Mouse (Mus musculus): ENCODE measurements around the gene Tmem37. TPM values are rescaled to one million over a fixed set of nuclear protein-coding genes. Genes with fewer than 3 reads are reported as not detected.

Gene Tmem37
- polyA plus RNA-seq, 1 experiment from 2014 or later = 83.5 TPM

- no peaks in the 10 kb centered on the region for H3K27me3 ChIP-seq (ENCODE audit: insufficient read depth, low read length)
- no peak overlapping the region for H3K4me2 ChIP-seq (replicated peaks; ENCODE audit: low read depth, low read length)
- H3K9me3 ChIP-seq (ENCODE audit: low read length) = no peaks in the 10 kb centered on the region
- 69% methylated on average over 16 of the region's 16 CpGs for WGBS
- ATAC-seq (ENCODE audit: low FRiP score, low TSS enrichment) = 0 out of 2 replicates have a peak, but pooled peaks have one; percentile 39
- H3K4me3 ChIP-seq (ENCODE audit: low read length) = no peak overlapping the region
- H3K4me1 ChIP-seq (ENCODE audit: insufficient read depth, low read length) = peaks cover 2% of the 10 kb centered on the region; the same call in 1 of the 2 replicates
- no peaks in the 10 kb centered on the region for H3K36me3 ChIP-seq (ENCODE audit: insufficient read depth, low read length)
- H3K9ac ChIP-seq (replicated peaks; ENCODE audit: low read length) = no peak overlapping the region
- H3K27ac ChIP-seq (ENCODE audit: low read length) = no peak overlapping the region
Observed at GRCm38 (mm10) chr1:120044584-120044983, 29.3 kb downstream of the Tmem37 start.

DNA sequence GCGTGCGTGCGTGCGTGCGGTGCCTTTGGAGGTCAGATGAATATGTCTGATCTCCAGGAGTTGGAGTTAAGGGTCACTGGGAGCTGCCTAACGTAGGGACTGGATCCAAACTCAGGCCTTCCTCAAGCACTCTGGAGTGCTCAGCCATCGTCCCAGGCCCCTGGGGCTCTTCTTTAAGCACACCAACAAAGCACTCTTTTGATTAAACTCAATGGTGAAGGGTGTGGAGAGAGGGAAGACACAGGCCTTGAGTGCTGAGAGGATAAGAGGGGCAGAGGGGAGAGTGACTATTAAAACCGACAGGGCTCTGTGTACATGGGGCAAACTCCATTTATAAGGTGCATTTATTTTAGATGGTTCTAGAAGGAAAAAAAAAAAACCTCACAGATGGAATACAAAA lies 31.5 kb downstream of the Tmem37 start:
- Histone ChIP-seq H3K27me3 (ENCODE audit: insufficient read depth, low read length) (no peaks in the 10 kb centered on the region), H3K4me3 (ENCODE audit: low read length) (no peak overlapping the region), H3K9ac (replicated peaks; ENCODE audit: low read length) (no peak overlapping the region), H3K9me3 (ENCODE audit: low read length) (no peaks in the 10 kb centered on the region), H3K27ac (ENCODE audit: low read length) (no peak overlapping the region), H3K36me3 (ENCODE audit: insufficient read depth, low read length) (no peaks in the 10 kb centered on the region), H3K4me1 (ENCODE audit: insufficient read depth, low read length) (peaks cover 2% of the 10 kb centered on the region; the same call in 1 of the 2 replicates), H3K4me2 (replicated peaks; ENCODE audit: low read depth, low read length) (no peak overlapping the region)
- ATAC-seq (ENCODE audit: low FRiP score, low TSS enrichment) = no peak
- WGBS = 74% methylated on average over 8 of the region's 8 CpGs

DNA sequence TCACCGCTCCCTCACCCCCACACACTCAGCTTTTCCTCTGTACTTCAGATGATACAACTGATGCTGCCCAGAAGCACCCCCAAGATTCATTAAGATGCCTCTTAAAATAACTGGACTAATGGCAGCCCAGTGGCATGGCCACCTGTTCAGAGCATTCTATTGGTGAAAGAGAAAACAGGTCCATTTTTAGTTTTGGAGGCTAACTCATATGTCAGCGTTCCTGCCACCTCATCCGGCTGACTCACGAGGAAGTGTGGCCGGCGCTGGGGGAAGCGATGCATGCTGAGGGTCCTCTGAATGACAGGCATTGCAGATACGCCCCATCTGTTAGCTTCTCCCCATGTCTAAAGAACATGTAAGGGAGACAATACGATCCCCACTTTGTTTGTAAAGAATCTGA lies 35.3 kb downstream of the Tmem37 start:
- Histone ChIP-seq H3K9me3 (ENCODE audit: low read length) (no peaks in the 10 kb centered on the region), H3K27ac (ENCODE audit: low read length) (no peak overlapping the region), H3K27me3 (ENCODE audit: insufficient read depth, low read length) (no peaks in the 10 kb centered on the region), H3K4me2 (replicated peaks; ENCODE audit: low read depth, low read length) (no peak overlapping the region), H3K4me1 (ENCODE audit: insufficient read depth, low read length) (no peaks in the 10 kb centered on the region), H3K36me3 (ENCODE audit: insufficient read depth, low read length) (no peaks in the 10 kb centered on the region), H3K9ac (replicated peaks; ENCODE audit: low read length) (no peak overlapping the region), H3K4me3 (ENCODE audit: low read length) (no peak overlapping the region)
- no peak for ATAC-seq (ENCODE audit: low FRiP score, low TSS enrichment)
- 59% methylated on average over 9 of the region's 9 CpGs for WGBS

GRCm38 (mm10) chr1:120037021-120037683 lies 36.7 kb downstream of the Tmem37 start:
- no peaks in the 10 kb centered on the region for H3K9me3 ChIP-seq (ENCODE audit: low read length)
- H3K27ac ChIP-seq (ENCODE audit: low read length) = no peak overlapping the region
- H3K4me3 ChIP-seq (ENCODE audit: low read length) = no peak overlapping the region
- peaks cover 5% of the 10 kb centered on the region; the same call in 1 of the 2 replicates for H3K4me1 ChIP-seq (ENCODE audit: insufficient read depth, low read length)
- WGBS = 55% methylated on average over 9 of the region's 9 CpGs
- no peak overlapping the region for H3K4me2 ChIP-seq (replicated peaks; ENCODE audit: low read depth, low read length)
- H3K36me3 ChIP-seq (ENCODE audit: insufficient read depth, low read length) = no peaks in the 10 kb centered on the region
- no peak overlapping the region for H3K9ac ChIP-seq (replicated peaks; ENCODE audit: low read length)
- no peak for ATAC-seq (ENCODE audit: low FRiP score, low TSS enrichment)
- no peaks in the 10 kb centered on the region for H3K27me3 ChIP-seq (ENCODE audit: insufficient read depth, low read length)

GRCm38 (mm10) chr1:120035456-120036034 lies 38.3 kb downstream of the Tmem37 start:
- Histone ChIP-seq H3K4me1 (ENCODE audit: insufficient read depth, low read length) (peaks cover 5% of the 10 kb centered on the region; the same call in 1 of the 2 replicates), H3K4me2 (replicated peaks; ENCODE audit: low read depth, low read length) (no peak overlapping the region), H3K36me3 (ENCODE audit: insufficient read depth, low read length) (no peaks in the 10 kb centered on the region), H3K9ac (replicated peaks; ENCODE audit: low read length) (no peak overlapping the region), H3K27me3 (ENCODE audit: insufficient read depth, low read length) (no peaks in the 10 kb centered on the region), H3K27ac (ENCODE audit: low read length) (no peak overlapping the region), H3K4me3 (ENCODE audit: low read length) (no peak overlapping the region), H3K9me3 (ENCODE audit: low read length) (no peaks in the 10 kb centered on the region)
- WGBS = 79% methylated on average over 7 of the region's 7 CpGs
- ATAC-seq (ENCODE audit: low FRiP score, low TSS enrichment) = no peak

DNA sequence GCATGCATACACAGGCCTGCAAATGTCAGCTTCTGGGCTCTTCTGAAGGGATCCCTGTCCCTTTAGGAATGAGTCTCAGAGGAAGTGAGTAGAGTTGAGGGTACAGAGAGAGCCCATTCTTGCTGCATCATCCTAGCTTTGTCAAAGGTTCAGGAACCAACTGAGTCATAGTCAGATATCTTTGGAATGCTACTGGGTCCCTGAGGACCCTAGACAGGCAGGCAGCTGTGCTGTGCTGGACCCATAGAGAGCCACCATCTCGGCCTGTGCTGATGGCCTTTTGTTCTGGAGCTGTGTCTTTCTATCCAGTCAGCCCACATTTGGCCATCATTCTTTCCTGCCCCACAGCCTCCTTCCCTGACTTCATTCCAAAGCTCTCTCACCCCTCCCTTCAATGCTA lies 39.1 kb downstream of the Tmem37 start:
- Histone ChIP-seq H3K4me1 (ENCODE audit: insufficient read depth, low read length) (peaks cover 5% of the 10 kb centered on the region; the same call in 1 of the 2 replicates), H3K9ac (replicated peaks; ENCODE audit: low read length) (no peak overlapping the region), H3K27ac (ENCODE audit: low read length) (no peak overlapping the region), H3K4me2 (replicated peaks; ENCODE audit: low read depth, low read length) (no peak overlapping the region), H3K27me3 (ENCODE audit: insufficient read depth, low read length) (no peaks in the 10 kb centered on the region), H3K36me3 (ENCODE audit: insufficient read depth, low read length) (no peaks in the 10 kb centered on the region), H3K4me3 (ENCODE audit: low read length) (no peak overlapping the region), H3K9me3 (ENCODE audit: low read length) (no peaks in the 10 kb centered on the region)
- WGBS = 43% methylated on average over 1 of the region's 1 CpGs
- no peak for ATAC-seq (ENCODE audit: low FRiP score, low TSS enrichment)

- H3K9ac ChIP-seq (replicated peaks; ENCODE audit: low read length) = 0 out of 2 replicates have a peak overlapping the region, but pooled peaks have one; percentile 18
- no peak overlapping the region for H3K4me2 ChIP-seq (replicated peaks; ENCODE audit: low read depth, low read length)
- H3K27me3 ChIP-seq (ENCODE audit: insufficient read depth, low read length) = no peaks in the 10 kb centered on the region
- H3K36me3 ChIP-seq (ENCODE audit: insufficient read depth, low read length) = no peaks in the 10 kb centered on the region
- no peak; the same call in 1 of the 2 replicates for ATAC-seq (ENCODE audit: low FRiP score, low TSS enrichment)
- H3K27ac ChIP-seq (ENCODE audit: low read length) = no peak overlapping the region
- H3K9me3 ChIP-seq (ENCODE audit: low read length) = no peaks in the 10 kb centered on the region
- H3K4me3 ChIP-seq (ENCODE audit: low read length) = no peak overlapping the region
- peaks cover 5% of the 10 kb centered on the region; the same call in 1 of the 2 replicates for H3K4me1 ChIP-seq (ENCODE audit: insufficient read depth, low read length)
- 68% methylated on average over 2 of the region's 2 CpGs for WGBS
Observed at GRCm38 (mm10) chr1:120033469-120033854, 40.4 kb downstream of the Tmem37 start.

GRCm38 (mm10) chr1:120032804-120033468 lies 40.9 kb downstream of the Tmem37 start:
- peak; percentile 91 for ATAC-seq (ENCODE audit: low FRiP score, low TSS enrichment)
- WGBS = 37% methylated on average over 10 of the region's 10 CpGs
- H3K36me3 ChIP-seq (ENCODE audit: insufficient read depth, low read length) = no peaks in the 10 kb centered on the region
- no peak overlapping the region for H3K4me3 ChIP-seq (ENCODE audit: low read length)
- peaks cover 5% of the 10 kb centered on the region; the same call in 1 of the 2 replicates for H3K4me1 ChIP-seq (ENCODE audit: insufficient read depth, low read length)
- no peaks in the 10 kb centered on the region for H3K9me3 ChIP-seq (ENCODE audit: low read length)
- H3K27ac ChIP-seq (ENCODE audit: low read length) = no peak overlapping the region
- 0 out of 2 replicates have a peak overlapping the region, but pooled peaks have one; percentile 18 for H3K9ac ChIP-seq (replicated peaks; ENCODE audit: low read length)
- H3K27me3 ChIP-seq (ENCODE audit: insufficient read depth, low read length) = no peaks in the 10 kb centered on the region
- H3K4me2 ChIP-seq (replicated peaks; ENCODE audit: low read depth, low read length) = no peak overlapping the region

GRCm38 (mm10) chr1:120030474-120030873 lies 43.4 kb downstream of the Tmem37 start:
- Histone ChIP-seq H3K4me3 (ENCODE audit: low read length) (no peak overlapping the region), H3K9ac (replicated peaks; ENCODE audit: low read length) (no peak overlapping the region), H3K9me3 (ENCODE audit: low read length) (no peaks in the 10 kb centered on the region), H3K4me2 (replicated peaks; ENCODE audit: low read depth, low read length) (no peak overlapping the region), H3K27ac (ENCODE audit: low read length) (no peak overlapping the region), H3K27me3 (ENCODE audit: insufficient read depth, low read length) (no peaks in the 10 kb centered on the region), H3K36me3 (ENCODE audit: insufficient read depth, low read length) (no peaks in the 10 kb centered on the region), H3K4me1 (ENCODE audit: insufficient read depth, low read length) (peaks cover 5% of the 10 kb centered on the region; the same call in 1 of the 2 replicates)
- no peak for ATAC-seq (ENCODE audit: low FRiP score, low TSS enrichment)
- WGBS = 83% methylated on average over 3 of the region's 3 CpGs

GRCm38 (mm10) chr1:120027693-120028092 lies 46.2 kb downstream of the Tmem37 start:
- 68% methylated on average over 4 of the region's 4 CpGs for WGBS
- Histone ChIP-seq H3K27me3 (ENCODE audit: insufficient read depth, low read length) (no peaks in the 10 kb centered on the region), H3K9me3 (ENCODE audit: low read length) (no peaks in the 10 kb centered on the region), H3K36me3 (ENCODE audit: insufficient read depth, low read length) (no peaks in the 10 kb centered on the region), H3K4me2 (replicated peaks; ENCODE audit: low read depth, low read length) (no peak overlapping the region), H3K4me3 (ENCODE audit: low read length) (no peak overlapping the region), H3K27ac (ENCODE audit: low read length) (no peak overlapping the region), H3K4me1 (ENCODE audit: insufficient read depth, low read length) (peaks cover 17% of the 10 kb centered on the region), H3K9ac (replicated peaks; ENCODE audit: low read length) (no peak overlapping the region)
- ATAC-seq (ENCODE audit: low FRiP score, low TSS enrichment) = no peak

Measured in kidney, embryonic 16.5 days (tissue).